Mouse (Mus musculus) cerebellum, postnatal 14 days (tissue): ENCODE measurements around the gene Olfr1138.

ENCODE experiments used
- DNase-seq, 2 experiments: peaks; one replicate each; pipeline ENCODE4 v3.0.0; 2021; ENCODE audit warnings: mixed read lengths in 2 of 2

Gene Olfr1138

DNA sequence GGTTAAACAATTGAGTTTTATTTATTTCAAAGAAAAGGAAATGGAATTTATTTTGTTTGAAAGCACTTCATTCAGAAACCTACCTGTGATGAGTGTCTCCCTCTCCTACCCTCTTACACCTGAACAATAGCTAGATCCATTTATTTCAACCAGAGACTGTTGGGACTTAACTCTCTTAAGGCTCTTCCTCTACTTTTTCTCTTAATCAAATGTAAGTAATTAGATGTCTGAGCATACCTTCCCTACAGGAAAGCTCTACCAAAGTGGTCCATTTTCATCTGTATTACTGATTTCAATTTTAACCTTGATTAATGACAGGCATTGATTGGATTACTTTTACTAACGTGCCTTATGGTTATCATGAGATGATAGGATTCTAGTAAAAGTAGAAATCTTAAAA is at the start of gene Olfr1138:
Gene Olfr1138 (minus strand): TSS at position 101 of the 400 bp plus-strand sequence.
- no peak for DNase-seq

DNA sequence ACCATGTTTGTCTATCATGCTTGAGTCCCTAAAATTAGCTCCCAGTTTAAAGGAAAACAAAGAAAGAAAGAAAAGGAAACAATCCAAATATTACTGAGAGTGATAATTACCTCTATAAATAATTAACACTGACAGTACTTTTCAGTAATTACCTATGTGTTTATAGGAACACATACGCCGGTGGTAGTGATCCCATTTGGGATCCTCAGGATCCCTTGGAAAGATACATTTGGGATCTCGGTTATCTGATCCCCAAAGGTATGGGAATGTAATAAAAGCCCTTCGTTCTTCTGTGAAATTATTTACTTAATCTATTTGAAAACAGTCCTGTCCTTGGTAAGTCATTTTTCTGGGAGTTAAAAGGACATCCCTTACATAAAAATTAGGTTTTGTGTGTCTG is 39.4 kb upstream of the Olfr1138 start, which contains the start of gene Olfr152:
Gene Olfr152 (plus strand): TSS at position 301 of the 400 bp plus-strand sequence.
- no peak for DNase-seq

DNA sequence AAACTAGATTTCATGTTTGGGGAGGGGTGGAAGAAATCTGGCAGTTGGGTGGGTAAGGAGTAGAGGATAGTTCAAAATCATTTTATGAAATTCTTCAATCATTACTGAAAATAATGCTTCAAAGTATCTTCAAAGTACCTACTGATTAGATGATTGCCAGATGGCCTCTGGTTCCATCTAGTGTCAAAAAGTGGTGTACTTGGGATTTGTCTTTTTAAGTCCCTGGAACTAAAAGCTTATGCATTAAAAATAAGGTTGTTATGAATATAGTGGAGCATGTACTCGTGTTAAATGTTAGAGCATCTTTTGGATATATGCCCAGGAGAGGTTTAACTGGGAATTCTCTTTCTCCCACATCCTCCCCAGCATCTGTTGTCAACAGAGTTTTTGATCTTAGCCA is 36.4 kb upstream of the Olfr1138 start:
- peak; percentile 1 to 2 for DNase-seq

DNA sequence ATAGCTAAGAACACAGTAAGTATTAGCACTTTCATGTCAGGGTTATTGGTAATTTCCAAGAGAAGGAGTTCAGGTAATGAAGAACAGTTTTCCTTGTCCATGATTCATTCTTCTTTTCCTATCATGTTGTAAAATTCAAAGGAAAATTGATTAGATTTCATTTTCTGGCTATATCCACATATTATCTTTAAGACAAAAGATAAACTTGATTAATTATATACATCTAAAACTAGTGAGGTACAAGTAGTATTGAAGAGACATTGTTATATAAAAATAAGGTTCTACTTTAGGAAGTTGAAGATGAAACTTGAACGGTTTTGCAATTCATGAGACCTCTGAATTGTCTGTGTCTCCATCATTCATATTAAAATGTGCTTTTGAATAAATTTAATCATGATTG is 14.1 kb upstream of the Olfr1138 start, which contains the start of gene Olfr1141:
Gene Olfr1141 (minus strand): TSS at position 101 of the 400 bp plus-strand sequence.
- no peak for DNase-seq

DNA sequence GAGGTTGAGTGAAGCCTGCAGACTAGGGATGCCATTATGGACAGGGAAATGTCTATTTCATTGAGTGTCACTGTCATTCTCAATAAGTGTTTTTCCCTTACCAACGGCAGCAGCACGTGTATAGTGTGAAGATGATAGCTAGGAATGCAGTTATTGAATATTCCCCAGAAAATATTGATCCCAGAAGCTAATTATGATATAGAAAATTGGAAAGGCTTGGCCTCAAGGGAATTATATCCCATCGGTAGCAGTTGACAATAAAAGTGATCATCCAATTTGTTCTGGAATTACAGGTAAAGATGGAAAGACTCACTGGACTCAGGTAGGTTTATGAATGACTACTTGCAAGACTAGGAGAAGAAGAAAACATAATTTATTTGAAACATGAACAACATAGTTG is 3.7 kb upstream of the Olfr1138 start, which contains the start of gene Olfr1140:
Gene Olfr1140 (plus strand): TSS at position 301 of the 400 bp plus-strand sequence.
- DNase-seq, result no peak

DNA sequence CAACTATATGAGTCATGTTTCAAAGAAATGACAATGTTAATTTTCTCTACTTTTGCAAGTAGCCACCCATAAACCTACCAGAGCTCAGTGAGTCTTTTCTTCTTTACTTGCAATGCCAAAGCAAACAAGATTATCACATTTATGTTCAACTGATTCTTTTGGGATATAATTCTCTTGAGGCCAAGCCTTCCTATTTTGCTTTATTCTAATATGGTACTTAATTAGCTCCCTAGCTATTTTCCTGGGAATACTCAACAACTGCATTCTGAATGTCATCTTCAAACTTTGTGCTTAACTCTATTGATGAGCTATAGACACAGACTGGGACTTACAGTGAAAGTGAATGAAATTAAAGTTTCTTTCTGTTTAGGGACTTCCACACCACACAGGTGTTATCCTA is 26.7 kb downstream of the Olfr1138 start, which contains the start of gene Olfr1137:
Gene Olfr1137 (minus strand): TSS at position 101 of the 400 bp plus-strand sequence.
- no peak for DNase-seq

DNA sequence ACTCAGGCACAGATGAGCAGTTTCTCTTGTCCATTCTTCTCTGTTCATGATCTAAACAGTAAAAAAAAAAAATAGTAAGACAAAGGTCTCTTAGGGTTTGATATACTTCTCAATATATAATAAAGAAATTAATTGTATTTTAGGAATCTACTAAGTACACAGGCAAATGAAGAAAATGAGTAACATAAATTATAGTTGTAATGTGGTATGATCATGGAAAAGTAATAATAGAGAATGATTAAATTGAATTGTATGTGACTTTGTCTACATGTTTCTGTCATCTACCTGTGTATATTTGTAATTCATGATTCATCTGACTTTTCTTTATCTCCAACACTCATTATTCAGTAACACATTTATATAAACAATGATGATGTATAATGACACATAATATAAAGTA is 45.9 kb downstream of the Olfr1138 start, which contains the start of gene Olfr1136:
Gene Olfr1136 (minus strand): TSS at position 101 of the 400 bp plus-strand sequence.
- no peak for DNase-seq
